Mouse (Mus musculus) CH12.LX (cell line): ENCODE measurements around the gene Hoxa9.

Experiments
- BHLHE40 ChIP-seq: IDR thresholded peaks from 2 replicates; pipeline ENCODE4 v1.6.1; 2011; ENCODE audit warnings: mild to moderate bottlenecking, low read depth, low read length, improper control_type of control experiment
- CTCF ChIP-seq, 2 experiments: IDR thresholded peaks in 1 of 2; conservative IDR thresholded peaks in 1 of 2; 2 replicates each; pipeline ENCODE4 v1.5.1; 2011 to 2012; ENCODE audit warnings: low read depth in 2 of 2, low read length in 2 of 2, improper control_type of control experiment in 1 of 2, inconsistent platforms in 1 of 2, mild to moderate bottlenecking in 1 of 2, moderate library complexity in 1 of 2
- E2F4 ChIP-seq: IDR thresholded peaks from 2 replicates; pipeline ENCODE4 v1.6.1; 2011; ENCODE audit warnings: low read depth, low read length, improper control_type of control experiment; ENCODE audit not compliant: insufficient replicate concordance
- EP300 ChIP-seq: IDR thresholded peaks from 2 replicates; pipeline ENCODE4 v1.6.1; 2011; ENCODE audit warnings: low read length, improper control_type of control experiment
- GABPA ChIP-seq: IDR thresholded peaks from 2 replicates; pipeline ENCODE4 v1.6.1; 2012; ENCODE audit warnings: low read depth, low read length, improper control_type of control experiment, inconsistent platforms; ENCODE audit not compliant: insufficient replicate concordance
- KAT2A ChIP-seq: IDR thresholded peaks from 2 replicates; pipeline ENCODE4 v1.6.1; 2012; ENCODE audit warnings: low read length, improper control_type of control experiment, inconsistent platforms; ENCODE audit not compliant: insufficient replicate concordance
- MAFK ChIP-seq: IDR thresholded peaks from 2 replicates; pipeline ENCODE4 v1.6.1; 2011; ENCODE audit warnings: low read length, improper control_type of control experiment; ENCODE audit not compliant: insufficient replicate concordance
- MAX ChIP-seq: IDR thresholded peaks from 2 replicates; pipeline ENCODE4 v1.6.1; 2011; ENCODE audit warnings: low read length, improper control_type of control experiment
- MEF2A ChIP-seq: IDR thresholded peaks from 2 replicates; pipeline ENCODE4 v1.6.1; 2014; ENCODE audit warnings: low read depth, mild to moderate bottlenecking, inconsistent platforms, low read length, improper control_type of control experiment, borderline replicate concordance
- NRF1 ChIP-seq: IDR thresholded peaks from 2 replicates; pipeline ENCODE4 v1.6.1; 2014; ENCODE audit warnings: low read depth, mild to moderate bottlenecking, inconsistent platforms, low read length, improper control_type of control experiment, moderate library complexity
- POLR2A ChIP-seq: IDR thresholded peaks from 2 replicates; pipeline ENCODE4 v1.6.1; 2011; ENCODE audit warnings: low read depth, mild to moderate bottlenecking, improper control_type of control experiment, low read length
- RCOR1 ChIP-seq: conservative IDR thresholded peaks from 2 replicates; pipeline ENCODE4 v1.6.1; 2012; ENCODE audit warnings: low read depth, mild to moderate bottlenecking, inconsistent platforms, low read length, improper control_type of control experiment

GRCm38 (mm10) chr6:52251177-52251879 is 20.4 kb upstream of the Hoxa9 start:
- TF ChIP-seq EP300 (no peak), CTCF (conservative IDR thresholded peaks at IDR 0.05 in 1 of 2, IDR thresholded peaks at IDR 0.05 in 1 of 2; ENCODE audit: low read depth in 2 of 2, low read length in 2 of 2) (no peak), MAFK (no peak), POLR2A (no peak), BHLHE40 (no peak), E2F4 (no peak), KAT2A (no peak), NRF1 (no peak), RCOR1 (no peak), MEF2A (no peak), GABPA (no peak), MAX (no peak)
